Mouse (Mus musculus) CH12.LX (cell line): ENCODE data around the gene Hoxb8. TPM values are rescaled to one million over a fixed set of nuclear protein-coding genes. Genes with fewer than 3 reads are reported as not detected.

Experiments used
- DNase-seq: peaks from one replicate; pipeline ENCODE4 v3.0.0-alpha.2; 2013; ENCODE audit errors: extremely low read depth
- H3K27ac ChIP-seq: 2 replicates; pipeline ENCODE4 v1.5.1; 2012; ENCODE audit warnings: low read depth, mild to moderate bottlenecking, control low read depth, moderate library complexity; ENCODE audit not compliant: insufficient read depth
- H3K27me3 ChIP-seq: replicated peaks from 2 replicates; pipeline ENCODE3; 2012; ENCODE audit warnings: inconsistent platforms
- H3K36me3 ChIP-seq, 2 experiments: replicated peaks in 1 of 2; 2 replicates each; pipeline versions ENCODE3 to v1.6.1; 2012; ENCODE audit warnings: inconsistent platforms in 1 of 2, low read length in 1 of 2, mild to moderate bottlenecking in 1 of 2, mixed read lengths in 1 of 2, moderate library complexity in 1 of 2; ENCODE audit not compliant: control insufficient read depth in 1 of 2, insufficient read depth in 1 of 2
- H3K4me1 ChIP-seq, 2 experiments: 2 replicates each; pipeline ENCODE4 v1.6.1; 2012; ENCODE audit warnings: inconsistent platforms in 1 of 2, moderate library complexity in 1 of 2; ENCODE audit not compliant: insufficient read depth in 2 of 2, control insufficient read depth in 1 of 2
- H3K4me2 ChIP-seq: 2 replicates; pipeline ENCODE4 v1.6.1; 2012; ENCODE audit warnings: low read depth, mild to moderate bottlenecking, control low read depth; ENCODE audit not compliant: poor library complexity, insufficient read depth, severe bottlenecking
- H3K4me3 ChIP-seq, 3 experiments: fragments of 150-350 bp in 1 of 3; sonication (generic) in 1 of 3; replicated peaks in 1 of 3; 2 replicates each; pipeline versions ENCODE3 to v1.5.1; 2011 to 2012; ENCODE audit warnings: low read depth in 2 of 3, low read length in 2 of 3, mild to moderate bottlenecking in 2 of 3, moderate library complexity in 2 of 3, control low read depth in 1 of 3, improper control_type of control experiment in 1 of 3, inconsistent platforms in 1 of 3, mixed read lengths in 1 of 3; ENCODE audit not compliant: poor library complexity in 1 of 3
- H3K79me2 ChIP-seq: replicated peaks from 2 replicates; pipeline ENCODE4 v1.6.1; 2012; ENCODE audit warnings: mild to moderate bottlenecking, moderate library complexity; ENCODE audit not compliant: control insufficient read depth, poor library complexity, insufficient read depth, severe bottlenecking; ENCODE audit errors: extremely low read depth
- H3K9ac ChIP-seq: 2 replicates; pipeline ENCODE4 v1.6.1; 2012; ENCODE audit warnings: low read depth, mild to moderate bottlenecking, control low read depth, moderate library complexity; ENCODE audit not compliant: insufficient read depth
- H3K9me3 ChIP-seq: replicated peaks from 2 replicates; pipeline ENCODE3; 2012; ENCODE audit warnings: low read length, inconsistent platforms, mixed read lengths
- BHLHE40 ChIP-seq: IDR thresholded peaks from 2 replicates; pipeline ENCODE4 v1.6.1; 2011; ENCODE audit warnings: mild to moderate bottlenecking, low read depth, low read length, improper control_type of control experiment
- CHD1 ChIP-seq: IDR thresholded peaks from 2 replicates; pipeline ENCODE4 v1.6.1; 2012; ENCODE audit warnings: low read depth, low read length, improper control_type of control experiment, inconsistent platforms
- CHD2 ChIP-seq: IDR thresholded peaks from 2 replicates; pipeline ENCODE4 v1.6.1; 2011; ENCODE audit warnings: low read length, improper control_type of control experiment
- ELF1 ChIP-seq: IDR thresholded peaks from 2 replicates; pipeline ENCODE4 v1.6.1; 2014; ENCODE audit warnings: low read depth, mild to moderate bottlenecking, inconsistent platforms, low read length, improper control_type of control experiment
- ETS1 ChIP-seq: conservative IDR thresholded peaks from 2 replicates; pipeline ENCODE4 v1.6.1; 2012; ENCODE audit warnings: low read depth, mild to moderate bottlenecking, inconsistent platforms, low read length, improper control_type of control experiment, moderate library complexity
- HCFC1 ChIP-seq: IDR thresholded peaks from 2 replicates; pipeline ENCODE4 v1.6.1; 2012; ENCODE audit warnings: low read depth, mild to moderate bottlenecking, inconsistent platforms, low read length, improper control_type of control experiment
- IRF4 ChIP-seq: IDR thresholded peaks from 2 replicates; pipeline ENCODE4 v1.6.1; 2014; ENCODE audit warnings: low read depth, mild to moderate bottlenecking, inconsistent platforms, low read length, improper control_type of control experiment
- MAFK ChIP-seq: IDR thresholded peaks from 2 replicates; pipeline ENCODE4 v1.6.1; 2011; ENCODE audit warnings: low read length, improper control_type of control experiment; ENCODE audit not compliant: insufficient replicate concordance
- MAZ ChIP-seq: IDR thresholded peaks from 2 replicates; pipeline ENCODE4 v1.6.1; 2012; ENCODE audit warnings: low read depth, mild to moderate bottlenecking, inconsistent platforms, low read length, improper control_type of control experiment, moderate library complexity
- MEF2A ChIP-seq: IDR thresholded peaks from 2 replicates; pipeline ENCODE4 v1.6.1; 2014; ENCODE audit warnings: low read depth, mild to moderate bottlenecking, inconsistent platforms, low read length, improper control_type of control experiment, borderline replicate concordance
- MXI1 ChIP-seq: IDR thresholded peaks from 2 replicates; pipeline ENCODE4 v1.6.1; 2011; ENCODE audit warnings: mild to moderate bottlenecking, low read depth, low read length, improper control_type of control experiment
- MYC ChIP-seq: IDR thresholded peaks from 2 replicates; pipeline ENCODE4 v1.6.1; 2011; ENCODE audit warnings: low read depth, mild to moderate bottlenecking, improper control_type of control experiment, low read length
- NELFE ChIP-seq: IDR thresholded peaks from 2 replicates; pipeline ENCODE4 v1.6.1; 2011; ENCODE audit warnings: low read depth, low read length, improper control_type of control experiment
- NRF1 ChIP-seq: IDR thresholded peaks from 2 replicates; pipeline ENCODE4 v1.6.1; 2014; ENCODE audit warnings: low read depth, mild to moderate bottlenecking, inconsistent platforms, low read length, improper control_type of control experiment, moderate library complexity
- POLR2AphosphoS2 ChIP-seq: IDR thresholded peaks from 2 replicates; pipeline ENCODE4 v1.6.1; 2011; ENCODE audit warnings: low read depth, low read length, improper control_type of control experiment
- RCOR1 ChIP-seq: conservative IDR thresholded peaks from 2 replicates; pipeline ENCODE4 v1.6.1; 2012; ENCODE audit warnings: low read depth, mild to moderate bottlenecking, inconsistent platforms, low read length, improper control_type of control experiment
- SIN3A ChIP-seq: IDR thresholded peaks from 2 replicates; pipeline ENCODE4 v1.6.1; 2012; ENCODE audit warnings: low read length, improper control_type of control experiment, inconsistent platforms
- TCF12 ChIP-seq: IDR thresholded peaks from 2 replicates; pipeline ENCODE4 v1.6.1; 2014; ENCODE audit warnings: low read depth, mild to moderate bottlenecking, inconsistent platforms, low read length, improper control_type of control experiment
- UBTF ChIP-seq: IDR thresholded peaks from 2 replicates; pipeline ENCODE4 v1.6.1; 2012; ENCODE audit warnings: low read depth, mild to moderate bottlenecking, inconsistent platforms, low read length, improper control_type of control experiment, moderate library complexity
- USF1 ChIP-seq: IDR thresholded peaks from 2 replicates; pipeline ENCODE4 v1.6.1; 2014; ENCODE audit warnings: low read depth, mild to moderate bottlenecking, inconsistent platforms, low read length, improper control_type of control experiment
- USF2 ChIP-seq: conservative IDR thresholded peaks from 2 replicates; pipeline ENCODE4 v1.6.1; 2011; ENCODE audit warnings: low read depth, low read length, improper control_type of control experiment
- ZC3H11A ChIP-seq: IDR thresholded peaks from 2 replicates; pipeline ENCODE4 v1.6.1; 2012; ENCODE audit warnings: low read depth, mild to moderate bottlenecking, inconsistent platforms, low read length, improper control_type of control experiment
- ZKSCAN1 ChIP-seq: IDR thresholded peaks from 2 replicates; pipeline ENCODE4 v1.6.1; 2012; ENCODE audit warnings: low read depth, inconsistent platforms, low read length, improper control_type of control experiment, borderline replicate concordance
- ZNF384 ChIP-seq: IDR thresholded peaks from 2 replicates; pipeline ENCODE4 v1.6.1; 2012; ENCODE audit warnings: low read depth, low read length, improper control_type of control experiment, inconsistent platforms
- dilution Hi-C: fragments of 300-500 bp; cut with MboI; formaldehyde crosslinking; loops from 2 replicates; pipeline ENCODE4 v1.14.3; 2020; ENCODE audit warnings: low sequenced_read_pairs; ENCODE audit not compliant: extremely low pct_unique_long_range_greater_than_20kb, extremely low pct_ligation_motif_present
- in situ Hi-C: fragments of 300-500 bp; cut with MboI; formaldehyde crosslinking; loops from 3 replicates; pipeline ENCODE4 v1.14.3; 2019; ENCODE audit warnings: low sequenced_read_pairs, low pct_ligation_motif_present, low pct_unique_long_range_greater_than_20kb, mixed read lengths
- polyA plus RNA-seq: library from polyadenylated mRNA; unstranded; fragments of >175 nt; gene quantifications from 2 replicates; pipeline ENCODE4 v1.2.1, GENCODE M21; 2012; ENCODE audit warnings: low read depth; ENCODE audit not compliant: insufficient read length
- total RNA-seq, 2 experiments: library from RNA; depleted of rRNA; stranded (reverse); fragments of 300-350 nt in 1 of 2; fragments of >200 nt in 1 of 2; gene quantifications; 2 replicates each; pipeline ENCODE4 v1.2.3; 2012 to 2014

The Hoxb8 gene
- total and polyA plus RNA-seq, 3 experiments: not detected

GRCm38 (mm10) chr11:96319071-96319902 lies 37.6 kb downstream of the Hoxb8 start:
- Histone ChIP-seq H3K9ac (peak overlapping the region; percentile 96), H3K4me3 (peak overlapping the region; percentile 69 to 82 (median 76)), H3K27me3 (peaks cover 17% of the 10 kb centered on the region), H3K36me3 (peaks cover 0 to 11% of the 10 kb centered on the region in 2 experiments), H3K4me1 (peaks cover 4 to 15% of the 10 kb centered on the region in 2 experiments; a peak in 2 of 4 replicates), H3K27ac (no peak overlapping the region), H3K9me3 (no peaks in the 10 kb centered on the region), H3K4me2 (peak overlapping the region; percentile 68), H3K79me2 (no peaks in the 10 kb centered on the region)
- dilution Hi-C loops (no loop called here), in situ Hi-C loops (loop anchor here (25.0 kb wide), 1 partner anchor 218 kb away; no protein-coding TSS in a partner anchor)
- TF ChIP-seq ZNF384: peak; percentile 50
- TF ChIP-seq BHLHE40: peak; percentile 75
- TF ChIP-seq CHD2: peak; percentile 53
- peak; percentile 36 for TF ChIP-seq ELF1
- no peak for TF ChIP-seq ETS1
- TF ChIP-seq ZC3H11A: no peak
- no peak for TF ChIP-seq MAFK
- TF ChIP-seq HCFC1: peak; percentile 28; the same call in 1 of the 2 replicates
- DNase-seq: peak; percentile 34

GRCm38 (mm10) chr11:96319910-96320309 lies 38.2 kb downstream of the Hoxb8 start:
- TF ChIP-seq NRF1: no peak
- no peak for TF ChIP-seq CHD2
- TF ChIP-seq IRF4: no peak
- TF ChIP-seq TCF12: no peak
- TF ChIP-seq NELFE: no peak
- TF ChIP-seq RCOR1: no peak
- no peak for TF ChIP-seq USF2
- TF ChIP-seq CHD1: no peak
- no peak for TF ChIP-seq POLR2AphosphoS2
- TF ChIP-seq MYC: no peak
- no peak for TF ChIP-seq USF1
- no peak for TF ChIP-seq BHLHE40
- TF ChIP-seq MEF2A: no peak
- no peak for TF ChIP-seq SIN3A
- TF ChIP-seq ZKSCAN1: no peak
- no peak for TF ChIP-seq ZNF384
- no peak for TF ChIP-seq MAZ
- TF ChIP-seq MXI1: no peak
- TF ChIP-seq UBTF: no peak
- TF ChIP-seq, all 38 proteins: peak for 0
- Histone ChIP-seq H3K36me3 (peaks cover 0 to 11% of the 10 kb centered on the region in 2 experiments), H3K4me1 (peaks cover 4 to 15% of the 10 kb centered on the region in 2 experiments; a peak in 2 of 4 replicates), H3K4me3 (peak overlapping the region in 1 of 3 experiments; percentile 76), H3K9ac (no peak overlapping the region), H3K27me3 (peaks cover 14% of the 10 kb centered on the region), H3K27ac (no peak overlapping the region), H3K4me2 (0 out of 2 replicates have a peak overlapping the region, but pooled peaks have one; percentile 68), H3K9me3 (no peaks in the 10 kb centered on the region), H3K79me2 (no peaks in the 10 kb centered on the region)
- DNase-seq: no peak
- in situ Hi-C loops (loop anchor here (25.0 kb wide), 1 partner anchor 217 kb away; no protein-coding TSS in a partner anchor), dilution Hi-C loops (no loop called here)
